Mouse (Mus musculus) gastrocnemius, adult 18-20 months (tissue): ENCODE measurements around the gene Adam15. TPM values are rescaled to one million over a fixed set of nuclear protein-coding genes. Genes with fewer than 3 reads are reported as not detected.

ENCODE experiments used
- DNase-seq: peaks from one replicate; pipeline ENCODE4 v3.0.0; 2021; ENCODE audit warnings: low spot score
- total RNA-seq, 2 experiments: library from RNA; stranded (reverse); gene quantifications; 2 replicates each; pipeline ENCODE4 v1.2.3; 2021

The Adam15 gene
- total RNA-seq, 2 experiments from 2014 or later = 16.9 to 26.1 TPM

DNA sequence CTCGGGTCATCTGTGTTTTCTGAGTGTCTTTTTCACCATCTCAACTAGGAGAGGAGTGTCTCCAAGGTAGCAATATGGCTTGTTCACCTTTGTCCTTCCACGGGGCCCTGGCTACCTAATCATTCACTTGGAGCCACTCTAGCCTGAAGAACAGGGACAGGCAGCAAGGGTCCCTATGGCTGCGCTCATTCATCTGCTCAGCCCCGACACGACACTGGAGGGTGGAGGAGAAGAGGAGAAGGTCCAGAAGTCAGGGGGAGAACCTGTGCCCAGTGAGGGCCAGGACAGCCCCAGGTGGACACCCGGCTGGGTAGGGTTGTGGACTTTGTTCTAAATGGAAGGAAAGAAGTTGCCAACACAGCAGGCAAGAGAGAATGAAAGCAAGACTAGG lies 5.7 kb upstream of the Adam15 start:
- DNase-seq = no peak

DNA sequence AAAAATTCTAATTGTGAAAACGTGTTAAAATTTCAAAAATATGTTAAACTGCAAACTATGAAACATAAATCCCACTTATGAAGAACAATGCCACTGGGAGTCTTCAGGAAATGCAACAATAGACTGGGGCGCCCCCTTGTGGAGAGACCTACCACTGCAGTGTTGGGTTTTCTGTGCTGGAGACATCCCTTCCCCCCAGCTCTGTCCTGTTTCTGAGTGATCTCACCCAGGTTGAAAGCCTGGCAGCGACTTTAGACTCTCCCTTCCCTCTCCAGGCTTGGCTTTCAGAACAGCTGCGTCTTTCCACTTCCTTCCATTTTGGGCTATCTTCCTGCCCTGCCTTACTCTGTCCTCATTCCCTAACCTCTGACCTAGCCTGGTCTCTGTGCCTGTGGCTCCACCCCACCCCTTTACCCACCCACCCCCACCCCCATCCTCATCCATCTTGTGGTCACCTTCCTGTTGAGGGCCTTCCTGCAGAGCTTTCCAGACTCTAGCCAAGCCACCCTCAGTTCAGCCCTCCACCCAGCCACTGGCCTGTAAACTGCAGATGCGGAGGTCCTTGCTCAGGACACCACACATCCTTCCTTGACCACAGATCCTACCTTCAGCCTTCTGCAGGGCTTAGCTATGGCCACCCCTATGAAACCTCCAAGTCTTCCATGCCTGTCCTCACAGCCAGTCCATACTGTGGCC lies 5.2 kb upstream of the Adam15 start:
- DNase-seq = peak; percentile 83

- DNase-seq = no peak
These were observed 1.5 kb upstream of the Adam15 start for GRCm38 (mm10) chr3:89351271-89351670.

- DNase-seq = peak; percentile 60
These were observed 606 bp downstream of the Adam15 start for GRCm38 (mm10) chr3:89348911-89349868.

DNA sequence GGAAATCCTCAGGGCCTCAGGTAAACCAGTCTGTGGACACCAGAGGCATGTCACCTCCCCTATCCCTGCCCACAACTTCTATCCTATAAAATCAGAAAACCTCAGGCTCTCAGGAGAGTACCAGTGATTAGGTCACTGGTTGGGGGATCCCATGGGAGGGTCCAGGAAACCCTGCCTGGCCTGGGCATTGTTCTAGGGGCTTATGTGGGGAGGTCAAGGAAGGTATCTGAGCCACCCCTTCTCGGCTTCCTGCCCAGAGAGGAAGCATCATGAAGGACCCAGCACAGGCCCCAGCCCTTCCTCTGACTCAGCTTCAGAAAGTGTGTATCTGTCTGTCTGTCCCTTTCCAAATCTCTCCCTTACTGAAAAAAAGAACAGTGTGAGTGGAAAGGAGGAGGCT lies 1.9 kb downstream of the Adam15 start:
- DNase-seq = no peak

GRCm38 (mm10) chr3:89346815-89347540 lies 2.8 kb downstream of the Adam15 start:
- no peak for DNase-seq

DNA sequence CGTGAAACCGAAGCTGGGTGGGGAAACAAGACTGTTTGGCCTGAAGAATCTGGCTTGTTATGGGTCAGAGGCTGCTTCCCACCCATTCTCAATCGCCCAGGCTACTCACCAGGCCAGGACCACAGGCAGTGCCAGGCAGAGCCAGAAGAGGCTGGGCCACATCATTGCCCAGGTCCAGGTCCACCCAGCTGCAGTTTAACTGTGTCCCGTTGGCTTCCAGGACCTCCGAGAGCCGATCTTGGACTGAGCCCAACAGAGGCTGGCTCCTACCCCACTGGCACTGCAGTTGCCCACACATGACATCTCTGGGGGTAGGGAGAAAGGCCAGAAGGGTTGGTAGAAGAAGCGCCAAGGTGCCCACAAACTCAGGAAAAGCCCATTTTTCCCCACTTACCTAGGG lies 6.5 kb downstream of the Adam15 start:
- no peak for DNase-seq

DNA sequence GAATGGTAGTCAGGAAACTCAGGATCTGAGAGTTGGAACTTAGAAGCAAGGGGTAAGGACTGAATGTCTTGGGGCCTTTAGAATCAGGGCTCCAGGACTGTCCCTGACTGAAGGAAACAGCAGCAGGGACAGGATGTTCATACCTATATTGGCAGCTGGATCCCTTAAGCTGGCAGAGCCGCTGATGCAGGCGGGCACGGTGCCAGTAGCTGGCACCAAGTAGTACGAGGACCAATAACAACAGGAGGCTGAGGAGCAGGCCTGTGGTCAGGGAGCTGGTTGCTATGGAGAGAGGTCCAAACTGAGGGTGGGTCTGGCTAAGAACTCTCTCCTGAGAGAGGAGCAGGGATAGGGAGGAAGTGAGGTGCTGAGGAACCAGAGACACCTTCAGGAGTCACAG lies 8.0 kb downstream of the Adam15 start:
- DNase-seq = no peak

- DNase-seq = peak; percentile 76
These were observed 9.3 kb downstream of the Adam15 start for GRCm38 (mm10) chr3:89340465-89340864.

- DNase-seq = peak; percentile 58
These were observed 10.4 kb downstream of the Adam15 start for GRCm38 (mm10) chr3:89339416-89339815.

DNA sequence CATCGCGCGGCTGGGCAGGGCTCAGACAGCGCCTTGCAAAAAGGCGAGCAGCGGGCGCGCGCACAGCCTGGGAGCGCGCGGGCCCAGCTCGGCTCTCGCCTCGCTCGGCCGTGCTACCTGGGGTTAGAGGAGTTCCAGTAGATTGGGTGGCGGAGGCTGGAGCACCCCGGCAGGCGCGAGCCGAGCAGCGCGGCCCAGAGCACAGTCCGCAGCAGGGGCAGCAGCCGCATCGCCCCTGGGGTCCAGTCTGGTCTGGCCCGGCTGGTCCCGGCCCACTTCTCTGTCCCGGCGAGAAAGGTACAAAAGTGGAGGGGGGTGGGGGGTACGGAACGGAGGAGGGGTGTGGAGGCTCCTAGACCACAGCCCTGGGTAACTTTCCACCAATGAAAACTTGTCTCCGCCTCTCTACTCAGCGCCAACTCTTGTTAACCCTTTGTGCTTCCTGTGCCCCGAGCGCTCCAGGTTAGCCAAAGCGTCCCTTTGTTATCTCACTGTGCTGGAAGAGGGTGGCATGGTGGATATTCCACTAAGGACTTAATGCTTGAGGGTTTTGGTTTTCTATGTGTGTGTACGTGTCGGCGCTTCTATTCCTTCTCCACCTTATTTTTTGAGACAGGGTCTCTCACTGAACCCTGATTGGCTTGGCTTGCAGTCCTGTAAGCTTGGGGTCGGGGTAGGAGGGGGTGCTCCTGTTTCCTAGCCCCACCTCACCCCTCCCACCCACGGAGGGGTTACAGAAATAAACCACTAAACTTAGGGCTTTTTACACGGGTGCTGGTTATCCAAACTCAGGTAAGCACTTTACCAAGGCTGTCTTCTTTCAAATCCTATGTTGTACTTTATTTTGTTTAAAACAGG lies 11.8 kb downstream of the Adam15 start, which contains the start of gene Efna4:
Efna4 (minus strand) TSS at position 308 of the 858 bp plus-strand sequence.
- no peak for DNase-seq

GRCm38 (mm10) chr3:89337062-89337720 lies 12.6 kb downstream of the Adam15 start:
- no peak for DNase-seq

GRCm38 (mm10) chr3:89336529-89336928 lies 13.3 kb downstream of the Adam15 start:
- DNase-seq = no peak

GRCm38 (mm10) chr3:89333053-89333452 lies 16.7 kb downstream of the Adam15 start:
- no peak for DNase-seq

DNA sequence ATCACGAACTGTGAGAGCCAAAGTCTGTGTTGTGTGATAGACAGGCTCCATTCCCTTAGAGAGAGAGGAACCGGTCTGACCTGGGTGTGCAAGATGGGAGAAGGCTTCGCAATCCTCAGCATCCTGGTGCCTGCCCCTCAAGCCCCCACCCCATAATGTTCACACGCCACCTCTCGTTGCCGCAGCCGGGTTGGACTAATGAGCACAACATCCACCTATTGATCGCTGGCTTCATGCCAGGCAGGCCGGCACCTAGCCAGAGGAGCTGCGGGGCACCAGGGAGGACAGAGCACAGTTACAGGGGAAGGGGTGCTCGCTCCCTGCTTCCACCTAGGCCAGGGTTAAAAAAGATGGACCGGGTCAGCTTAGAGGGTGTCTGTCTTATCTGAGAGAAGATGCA lies 17.3 kb downstream of the Adam15 start:
- DNase-seq = no peak

DNA sequence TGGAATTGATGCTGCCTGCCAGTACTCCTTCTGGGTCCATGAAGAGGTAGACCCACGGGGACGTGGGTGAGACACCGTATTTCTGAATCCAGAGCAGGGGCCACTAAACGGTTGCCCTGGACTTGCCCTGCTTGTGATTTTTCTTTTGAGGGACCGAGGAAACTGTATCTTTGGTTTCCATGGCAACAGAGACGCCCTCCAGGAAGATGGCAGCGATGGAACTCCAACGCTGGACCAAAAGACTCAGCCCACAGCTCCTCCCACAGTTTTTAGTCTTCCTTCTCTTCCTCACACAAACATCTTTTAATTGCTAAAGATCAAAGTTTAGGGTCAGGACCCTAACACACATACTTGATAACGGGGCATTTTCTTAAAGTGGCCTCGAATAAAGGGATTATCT lies 17.8 kb downstream of the Adam15 start:
- no peak for DNase-seq

GRCm38 (mm10) chr3:89331561-89331960 lies 18.2 kb downstream of the Adam15 start:
- DNase-seq = no peak

- DNase-seq = no peak
These were observed 18.8 kb downstream of the Adam15 start for GRCm38 (mm10) chr3:89330948-89331347.

DNA sequence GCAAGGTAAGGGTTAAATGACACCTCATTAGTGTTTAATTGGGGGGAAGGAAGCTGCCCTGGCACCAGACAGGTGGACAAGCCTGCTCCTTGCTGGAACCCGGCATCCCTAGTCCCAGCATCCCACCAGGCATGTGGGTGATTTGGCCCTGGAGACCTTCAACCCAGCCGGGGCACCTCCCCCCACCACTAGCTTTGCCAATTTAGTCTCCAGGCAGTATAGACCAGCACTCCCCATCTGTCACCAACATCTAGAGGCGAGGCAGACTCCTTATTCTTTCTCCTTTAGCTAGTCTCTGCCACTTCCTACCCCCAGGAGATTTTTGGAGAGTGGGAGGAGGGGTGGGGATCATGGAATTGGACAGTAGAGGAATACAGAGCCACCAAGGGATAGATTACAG lies 19.4 kb downstream of the Adam15 start:
- DNase-seq = no peak

DNA sequence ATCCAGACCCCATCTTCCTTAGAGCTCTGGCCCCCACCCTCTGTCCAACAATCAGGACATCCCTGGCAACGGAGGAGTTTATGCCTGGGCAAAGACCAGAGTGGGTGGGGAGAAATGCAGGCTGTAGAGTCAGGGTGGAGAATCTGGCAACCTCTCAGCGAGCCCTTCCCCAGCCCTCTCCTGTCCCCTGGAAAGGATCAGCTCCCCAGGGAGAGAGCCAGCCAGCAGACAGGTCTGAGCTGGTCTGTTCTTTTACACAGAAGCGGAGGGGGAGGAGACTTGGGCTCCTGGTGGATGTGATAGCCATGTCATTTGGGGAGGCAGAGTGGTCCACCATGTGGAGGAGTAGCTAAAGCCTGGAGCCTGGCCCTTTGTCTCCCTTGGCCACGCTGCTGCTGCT lies 21.2 kb downstream of the Adam15 start:
- no peak for DNase-seq
